Mouse (Mus musculus) liver, adult (tissue): ENCODE results near the gene 1810062G17Rik.

Experiments
- GATA4 ChIP-seq: IDR thresholded peaks from 2 replicates; pipeline ENCODE4 v1.6.1; 2014; ENCODE audit warnings: mild to moderate bottlenecking, low read length; ENCODE audit not compliant: insufficient replicate concordance

1810062G17Rik gene

GRCm38 (mm10) chr3:36521073-36522060 is 45.6 kb downstream of the 1810062G17Rik start, which contains the start of gene Gm11549:
Gene Gm11549, minus strand, starts transcription at chr3:36521813.
- TF ChIP-seq GATA4 = no peak

- no peak for TF ChIP-seq GATA4
These were observed 46.4 kb downstream of the 1810062G17Rik start for GRCm38 (mm10) chr3:36522137-36522536.

- no peak for TF ChIP-seq GATA4
These were observed 48.7 kb downstream of the 1810062G17Rik start for GRCm38 (mm10) chr3:36524466-36524865.

GRCm38 (mm10) chr3:36530345-36530744 is 54.6 kb downstream of the 1810062G17Rik start:
- no peak for TF ChIP-seq GATA4

GRCm38 (mm10) chr3:36530781-36531180 is 55.0 kb downstream of the 1810062G17Rik start:
- no peak for TF ChIP-seq GATA4

GRCm38 (mm10) chr3:36531242-36531641 is 55.5 kb downstream of the 1810062G17Rik start:
- TF ChIP-seq GATA4 = no peak
